Mouse (Mus musculus): ENCODE measurements around the gene Daam2. TPM values are rescaled to one million over a fixed set of nuclear protein-coding genes. Genes with fewer than 3 reads are reported as not detected.

Daam2 gene
- polyA plus RNA-seq, 1 experiment from 2014 or later = 7.0 TPM

DNA sequence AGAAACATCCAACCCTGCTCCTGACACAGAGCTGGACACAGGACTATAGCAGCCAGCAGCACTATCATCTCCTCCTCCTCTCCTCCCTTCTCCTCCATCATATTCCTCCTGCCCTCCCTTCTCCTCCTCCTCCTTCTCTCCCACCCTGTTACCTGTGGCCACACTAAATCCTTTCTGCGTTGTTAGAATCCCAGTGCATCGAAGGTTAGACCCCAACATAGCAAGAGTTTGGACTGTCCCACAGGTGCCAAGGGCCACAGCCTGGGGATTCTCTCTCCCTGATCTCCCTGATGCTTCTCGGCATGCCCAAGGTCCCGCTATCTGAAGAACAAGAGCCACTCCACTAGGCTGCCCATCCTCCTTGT lies 745 bp downstream of the Daam2 start:
- ATAC-seq (ENCODE audit: insufficient read depth, low FRiP score) = no peak

DNA sequence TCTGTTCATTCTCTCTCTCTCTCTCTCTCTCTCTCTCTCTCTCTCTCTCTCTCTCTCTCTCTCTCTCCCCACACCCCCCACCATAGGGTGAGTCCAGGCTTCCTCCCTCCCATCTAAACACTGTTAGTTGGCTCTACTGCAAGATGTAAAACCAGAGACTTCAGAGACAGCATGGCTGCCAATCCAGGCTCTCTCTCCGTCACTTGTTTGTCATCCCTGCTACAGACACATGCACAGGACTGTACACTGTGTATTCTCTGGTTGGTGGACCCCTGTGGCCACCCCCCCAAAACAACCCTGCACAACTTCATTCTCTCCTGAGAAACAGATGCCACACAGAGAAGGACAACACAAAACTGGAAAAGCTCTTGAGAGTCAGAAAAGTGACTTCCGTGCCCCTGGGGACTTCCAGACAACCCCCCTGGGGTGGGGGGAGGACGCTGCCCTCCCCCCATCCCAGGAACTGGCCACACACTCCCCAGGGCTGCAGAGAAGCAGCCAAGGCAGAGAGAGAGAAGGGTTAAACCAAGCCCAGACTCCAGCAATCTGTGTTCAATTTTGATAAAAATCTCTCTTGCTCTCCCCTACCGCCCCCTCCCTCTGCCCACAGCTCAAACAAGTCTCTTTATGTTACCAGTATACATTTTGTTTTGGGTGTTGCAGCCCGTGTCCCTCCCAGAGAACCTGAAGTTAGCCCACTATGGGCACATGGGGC lies 1.3 kb downstream of the Daam2 start:
- H3K36me3 ChIP-seq (ENCODE audit: control insufficient read depth, insufficient read depth, low read length) = no peaks in the 10 kb centered on the region
- 16% methylated on average over 5 of the region's 5 CpGs for WGBS
- H3K9me3 ChIP-seq (replicated peaks; ENCODE audit: control insufficient read depth, low read length) = no peaks in the 10 kb centered on the region
- H3K4me2 ChIP-seq (ENCODE audit: low read depth, low read length) = peak overlapping the region; percentile 74
- 0 out of 2 replicates have a peak, but pooled peaks have one; percentile 30 for ATAC-seq (ENCODE audit: insufficient read depth, low FRiP score)
- peaks cover 9% of the 10 kb centered on the region; the same call in 1 of the 2 replicates for H3K4me1 ChIP-seq (ENCODE audit: control insufficient read depth, insufficient read depth, low read length)
- no peaks in the 10 kb centered on the region for H3K27me3 ChIP-seq (ENCODE audit: control insufficient read depth, insufficient read depth, low read length)
- H3K27ac ChIP-seq (ENCODE audit: low read length) = peak overlapping the region; percentile 74; the same call in 1 of the 2 replicates
- H3K9ac ChIP-seq (ENCODE audit: low read length) = peak overlapping the region; percentile 70
- peak overlapping the region; percentile 49 for H3K4me3 ChIP-seq (replicated peaks; ENCODE audit: low read length)

More for the DNA sequence above, 745 bp downstream of the Daam2 start:
- H3K4me3 ChIP-seq (replicated peaks; ENCODE audit: low read length) = peak overlapping the region; percentile 49
- peak overlapping the region; percentile 70 for H3K9ac ChIP-seq (ENCODE audit: low read length)
- H3K4me1 ChIP-seq (ENCODE audit: control insufficient read depth, insufficient read depth, low read length) = peaks cover 9% of the 10 kb centered on the region; the same call in 1 of the 2 replicates
- no peaks in the 10 kb centered on the region for H3K36me3 ChIP-seq (ENCODE audit: control insufficient read depth, insufficient read depth, low read length)
- peak overlapping the region; percentile 74 for H3K4me2 ChIP-seq (ENCODE audit: low read depth, low read length)
- H3K27ac ChIP-seq (ENCODE audit: low read length) = peak overlapping the region; percentile 74
- WGBS = 16% methylated on average over 4 of the region's 4 CpGs
- no peaks in the 10 kb centered on the region for H3K9me3 ChIP-seq (replicated peaks; ENCODE audit: control insufficient read depth, low read length)
- H3K27me3 ChIP-seq (ENCODE audit: control insufficient read depth, insufficient read depth, low read length) = no peaks in the 10 kb centered on the region

DNA sequence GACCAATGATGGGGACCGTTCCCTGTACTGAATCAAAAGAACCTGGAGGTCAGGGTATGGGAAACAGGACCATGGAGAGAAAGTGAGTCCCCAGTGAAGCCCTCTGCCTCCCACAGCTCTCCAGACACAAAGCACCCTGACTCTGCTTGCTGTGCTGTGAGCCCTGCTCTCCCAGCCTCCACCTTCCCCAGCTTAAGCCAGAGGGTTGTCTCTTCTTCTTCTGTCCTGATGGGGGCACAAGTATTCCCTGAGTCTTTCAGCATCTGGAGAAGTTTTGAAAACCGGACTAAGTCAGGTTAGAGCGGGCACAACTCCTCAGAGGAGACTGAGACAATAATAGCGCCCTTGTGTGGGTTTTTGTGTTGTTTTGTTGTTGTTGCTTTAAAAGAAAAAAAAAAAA lies 2.2 kb downstream of the Daam2 start:
- peak overlapping the region; percentile 74 for H3K4me2 ChIP-seq (ENCODE audit: low read depth, low read length)
- no peak overlapping the region for H3K27ac ChIP-seq (ENCODE audit: low read length)
- H3K9ac ChIP-seq (ENCODE audit: low read length) = 0 out of 2 replicates have a peak overlapping the region, but pooled peaks have one; percentile 34
- peak overlapping the region; percentile 49 for H3K4me3 ChIP-seq (replicated peaks; ENCODE audit: low read length)
- H3K27me3 ChIP-seq (ENCODE audit: control insufficient read depth, insufficient read depth, low read length) = no peaks in the 10 kb centered on the region
- H3K36me3 ChIP-seq (ENCODE audit: control insufficient read depth, insufficient read depth, low read length) = no peaks in the 10 kb centered on the region
- ATAC-seq (ENCODE audit: insufficient read depth, low FRiP score) = no peak
- H3K9me3 ChIP-seq (replicated peaks; ENCODE audit: control insufficient read depth, low read length) = no peaks in the 10 kb centered on the region
- peaks cover 9% of the 10 kb centered on the region; the same call in 1 of the 2 replicates for H3K4me1 ChIP-seq (ENCODE audit: control insufficient read depth, insufficient read depth, low read length)
- 56% methylated on average over 4 of the region's 4 CpGs for WGBS

DNA sequence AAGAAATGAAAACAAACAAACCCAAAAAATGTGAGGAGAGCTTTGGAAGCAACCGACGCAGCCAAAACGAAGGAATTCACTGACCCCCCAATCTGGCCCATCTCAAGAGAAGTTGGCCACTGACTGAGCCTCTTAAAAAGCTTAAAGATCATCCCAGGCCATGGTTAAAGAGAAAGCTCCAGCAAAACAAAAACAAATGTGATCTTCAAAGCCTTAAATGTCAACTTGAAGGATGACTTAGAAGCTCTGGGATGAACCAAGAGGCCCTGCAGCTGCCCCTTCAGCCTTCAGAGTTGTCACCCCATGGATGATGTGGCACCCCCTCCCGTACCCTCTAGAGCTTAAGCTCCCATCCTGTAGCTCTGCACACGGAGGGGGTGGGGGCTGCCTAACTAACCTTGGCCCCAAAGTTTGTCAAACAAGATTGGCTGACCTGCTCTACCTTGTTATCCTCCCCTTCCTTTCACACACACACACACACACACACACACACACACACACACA lies 4.3 kb downstream of the Daam2 start:
- H3K36me3 ChIP-seq (ENCODE audit: control insufficient read depth, insufficient read depth, low read length) = no peaks in the 10 kb centered on the region
- no peak overlapping the region for H3K4me3 ChIP-seq (replicated peaks; ENCODE audit: low read length)
- no peaks in the 10 kb centered on the region for H3K9me3 ChIP-seq (replicated peaks; ENCODE audit: control insufficient read depth, low read length)
- no peak overlapping the region for H3K4me2 ChIP-seq (ENCODE audit: low read depth, low read length)
- no peak overlapping the region for H3K9ac ChIP-seq (ENCODE audit: low read length)
- 43% methylated on average over 5 of the region's 5 CpGs for WGBS
- peaks cover 9% of the 10 kb centered on the region; the same call in 1 of the 2 replicates for H3K4me1 ChIP-seq (ENCODE audit: control insufficient read depth, insufficient read depth, low read length)
- H3K27me3 ChIP-seq (ENCODE audit: control insufficient read depth, insufficient read depth, low read length) = no peaks in the 10 kb centered on the region
- H3K27ac ChIP-seq (ENCODE audit: low read length) = no peak overlapping the region
- ATAC-seq (ENCODE audit: insufficient read depth, low FRiP score) = no peak

DNA sequence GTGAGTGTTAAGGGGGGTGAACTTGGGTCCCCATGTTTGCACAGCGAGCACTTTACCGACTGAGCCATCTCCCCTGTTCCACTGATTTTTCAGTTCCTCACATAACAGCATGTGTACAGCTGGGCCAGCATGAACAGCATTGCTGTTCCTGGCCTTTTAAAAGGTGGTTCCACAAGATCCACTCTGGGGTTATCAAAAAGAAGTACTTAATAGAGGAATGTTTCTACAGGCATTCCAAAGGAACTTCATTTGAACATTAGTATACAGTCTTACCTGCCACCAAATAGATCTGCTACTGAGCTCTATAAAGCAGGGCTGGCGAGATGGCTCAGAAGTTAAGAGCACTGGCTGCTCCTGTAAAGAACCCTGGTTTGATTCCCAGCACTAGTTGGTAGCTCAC lies 8.0 kb downstream of the Daam2 start:
- no peak for ATAC-seq (ENCODE audit: insufficient read depth, low FRiP score)
- Histone ChIP-seq H3K36me3 (ENCODE audit: control insufficient read depth, insufficient read depth, low read length) (no peaks in the 10 kb centered on the region), H3K4me3 (replicated peaks; ENCODE audit: low read length) (no peak overlapping the region), H3K9me3 (replicated peaks; ENCODE audit: control insufficient read depth, low read length) (no peaks in the 10 kb centered on the region), H3K27me3 (ENCODE audit: control insufficient read depth, insufficient read depth, low read length) (no peaks in the 10 kb centered on the region), H3K27ac (ENCODE audit: low read length) (no peak overlapping the region), H3K9ac (ENCODE audit: low read length) (no peak overlapping the region), H3K4me2 (ENCODE audit: low read depth, low read length) (no peak overlapping the region), H3K4me1 (ENCODE audit: control insufficient read depth, insufficient read depth, low read length) (peaks cover 6% of the 10 kb centered on the region; the same call in 1 of the 2 replicates)
- WGBS = 72% methylated on average over 3 of the region's 3 CpGs

DNA sequence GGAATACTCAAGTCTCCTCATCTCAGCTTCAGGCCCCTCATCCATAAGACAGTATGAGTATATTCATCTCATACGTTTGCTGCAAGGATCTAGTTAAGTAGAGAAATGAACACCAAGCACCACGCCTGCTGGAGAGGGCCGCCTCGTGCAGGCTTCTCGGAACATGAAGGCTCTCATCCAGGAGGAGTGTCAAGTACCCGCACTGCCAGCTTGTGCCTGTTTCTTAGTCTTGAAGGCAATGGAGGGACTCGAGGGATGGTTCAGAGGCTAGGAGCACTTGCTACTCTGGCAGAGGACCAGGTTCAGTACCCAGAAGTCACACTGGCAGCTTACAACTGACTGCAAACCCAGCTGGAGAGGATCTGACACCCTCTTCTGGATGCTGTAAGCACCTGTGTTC lies 12.2 kb downstream of the Daam2 start:
- H3K4me3 ChIP-seq (replicated peaks; ENCODE audit: low read length) = no peak overlapping the region
- H3K9me3 ChIP-seq (replicated peaks; ENCODE audit: control insufficient read depth, low read length) = no peaks in the 10 kb centered on the region
- H3K9ac ChIP-seq (ENCODE audit: low read length) = no peak overlapping the region
- no peaks in the 10 kb centered on the region for H3K27me3 ChIP-seq (ENCODE audit: control insufficient read depth, insufficient read depth, low read length)
- no peak for ATAC-seq (ENCODE audit: insufficient read depth, low FRiP score)
- no peaks in the 10 kb centered on the region for H3K36me3 ChIP-seq (ENCODE audit: control insufficient read depth, insufficient read depth, low read length)
- H3K4me2 ChIP-seq (ENCODE audit: low read depth, low read length) = no peak overlapping the region
- H3K4me1 ChIP-seq (ENCODE audit: control insufficient read depth, insufficient read depth, low read length) = no peaks in the 10 kb centered on the region
- H3K27ac ChIP-seq (ENCODE audit: low read length) = no peak overlapping the region
- 73% methylated on average over 7 of the region's 7 CpGs for WGBS

DNA sequence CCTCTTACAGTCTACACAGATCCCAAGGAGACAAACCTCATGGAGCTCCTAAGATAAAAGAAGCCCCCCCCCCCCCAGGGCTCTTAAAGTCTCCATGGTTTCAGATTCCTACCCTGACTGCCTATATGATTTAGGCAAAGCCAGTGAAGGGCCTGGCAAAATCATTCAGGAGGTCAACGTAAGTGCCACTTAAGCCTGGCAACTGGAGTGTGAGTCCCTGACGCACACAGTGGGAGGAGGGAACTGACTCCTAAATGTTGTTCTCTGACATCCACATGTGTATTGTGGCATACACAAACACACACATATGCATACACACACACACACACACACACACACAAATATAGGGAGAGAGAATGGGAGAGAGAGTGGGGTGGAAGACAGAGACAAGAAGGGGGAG lies 12.7 kb downstream of the Daam2 start:
- Histone ChIP-seq H3K4me2 (ENCODE audit: low read depth, low read length) (no peak overlapping the region), H3K27ac (ENCODE audit: low read length) (no peak overlapping the region), H3K4me3 (replicated peaks; ENCODE audit: low read length) (no peak overlapping the region), H3K9ac (ENCODE audit: low read length) (no peak overlapping the region), H3K36me3 (ENCODE audit: control insufficient read depth, insufficient read depth, low read length) (no peaks in the 10 kb centered on the region), H3K27me3 (ENCODE audit: control insufficient read depth, insufficient read depth, low read length) (no peaks in the 10 kb centered on the region), H3K9me3 (replicated peaks; ENCODE audit: control insufficient read depth, low read length) (no peaks in the 10 kb centered on the region), H3K4me1 (ENCODE audit: control insufficient read depth, insufficient read depth, low read length) (no peaks in the 10 kb centered on the region)
- 84% methylated on average over 2 of the region's 2 CpGs for WGBS
- ATAC-seq (ENCODE audit: insufficient read depth, low FRiP score) = no peak

DNA sequence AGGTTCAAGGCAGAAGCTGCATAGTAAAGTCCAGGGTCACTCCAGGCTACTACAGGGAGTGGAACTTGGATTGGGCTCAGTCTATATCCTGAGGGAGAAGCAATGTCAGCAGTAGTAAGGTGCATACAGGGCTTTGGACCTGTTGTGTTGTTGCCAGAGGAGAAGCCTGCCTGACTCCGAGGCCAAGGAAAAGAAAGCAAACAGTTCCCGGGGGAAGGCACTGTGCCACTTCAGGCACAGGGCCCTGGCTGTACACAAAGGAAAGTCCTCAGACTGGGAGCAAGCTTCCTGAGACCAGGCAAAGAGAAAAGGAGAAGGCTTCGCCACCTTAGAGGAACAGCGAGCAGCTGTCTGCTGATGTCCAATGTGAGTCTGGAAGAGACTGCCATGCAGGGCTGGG lies 18.1 kb downstream of the Daam2 start:
- H3K27ac ChIP-seq (ENCODE audit: low read length) = no peak overlapping the region
- WGBS = 66% methylated on average over 4 of the region's 4 CpGs
- no peaks in the 10 kb centered on the region for H3K9me3 ChIP-seq (replicated peaks; ENCODE audit: control insufficient read depth, low read length)
- H3K36me3 ChIP-seq (ENCODE audit: control insufficient read depth, insufficient read depth, low read length) = no peaks in the 10 kb centered on the region; the same call in 1 of the 2 replicates
- H3K4me1 ChIP-seq (ENCODE audit: control insufficient read depth, insufficient read depth, low read length) = peaks cover 7% of the 10 kb centered on the region; the same call in 1 of the 2 replicates
- H3K9ac ChIP-seq (ENCODE audit: low read length) = no peak overlapping the region
- no peaks in the 10 kb centered on the region for H3K27me3 ChIP-seq (ENCODE audit: control insufficient read depth, insufficient read depth, low read length)
- no peak overlapping the region for H3K4me2 ChIP-seq (ENCODE audit: low read depth, low read length)
- no peak overlapping the region for H3K4me3 ChIP-seq (replicated peaks; ENCODE audit: low read length)
- ATAC-seq (ENCODE audit: insufficient read depth, low FRiP score) = no peak

DNA sequence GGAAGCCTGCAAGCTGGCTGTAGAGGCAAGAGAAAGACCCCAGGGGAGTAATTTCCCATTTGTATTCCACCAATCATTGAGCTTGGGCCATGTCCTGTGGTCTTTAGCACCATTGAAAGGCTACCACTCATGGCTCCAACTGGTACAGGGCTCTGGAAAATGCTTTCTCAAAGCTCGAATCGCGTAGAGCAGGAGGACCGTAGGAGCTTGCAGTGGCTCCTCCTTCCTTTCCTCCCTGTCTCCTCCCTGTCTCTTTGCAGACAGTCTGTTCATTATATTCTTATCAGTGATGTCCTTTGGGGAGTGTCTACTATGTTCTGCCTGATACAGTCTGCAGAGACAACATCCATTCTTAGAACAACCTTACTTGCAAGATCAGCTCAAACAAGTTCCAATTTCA lies 18.7 kb downstream of the Daam2 start:
- Histone ChIP-seq H3K4me2 (ENCODE audit: low read depth, low read length) (no peak overlapping the region), H3K36me3 (ENCODE audit: control insufficient read depth, insufficient read depth, low read length) (no peaks in the 10 kb centered on the region; the same call in 1 of the 2 replicates), H3K9ac (ENCODE audit: low read length) (no peak overlapping the region), H3K27me3 (ENCODE audit: control insufficient read depth, insufficient read depth, low read length) (no peaks in the 10 kb centered on the region), H3K4me1 (ENCODE audit: control insufficient read depth, insufficient read depth, low read length) (peaks cover 9% of the 10 kb centered on the region; the same call in 1 of the 2 replicates), H3K4me3 (replicated peaks; ENCODE audit: low read length) (no peak overlapping the region), H3K9me3 (replicated peaks; ENCODE audit: control insufficient read depth, low read length) (no peaks in the 10 kb centered on the region), H3K27ac (ENCODE audit: low read length) (no peak overlapping the region)
- no peak for ATAC-seq (ENCODE audit: insufficient read depth, low FRiP score)
- WGBS = 64% methylated on average over 4 of the region's 4 CpGs
